Mouse (Mus musculus) ES-Bruce4 (cell line): ENCODE results near the gene Mettl7a1. TPM values are rescaled to one million over a fixed set of nuclear protein-coding genes. Genes with fewer than 3 reads are reported as not detected.
"Not testable (repeated sequence)": the region's sequence is repeated elsewhere in the genome, so short reads cannot be mapped to it uniquely, and the experiment has no call there.

Experiments
- H3K27ac ChIP-seq: 2 replicates; pipeline ENCODE4 v1.5.1; 2012; ENCODE audit warnings: low read length, inconsistent platforms; ENCODE audit not compliant: insufficient read depth
- H3K27me3 ChIP-seq: 2 replicates; pipeline ENCODE4 v1.6.1; 2012; ENCODE audit warnings: mild to moderate bottlenecking, low read length, inconsistent platforms; ENCODE audit not compliant: control insufficient read depth, poor library complexity, insufficient read depth, severe bottlenecking
- H3K36me3 ChIP-seq: 2 replicates; pipeline ENCODE4 v1.6.1; 2012; ENCODE audit warnings: inconsistent platforms, mild to moderate bottlenecking, low read length, moderate library complexity; ENCODE audit not compliant: control insufficient read depth, poor library complexity, insufficient read depth, severe bottlenecking
- H3K4me1 ChIP-seq: one replicate; pipeline ENCODE4 v1.8.1; 2011; ENCODE audit warnings: low read length; ENCODE audit not compliant: control insufficient read depth, insufficient read depth
- H3K4me3 ChIP-seq: 2 replicates; pipeline ENCODE4 v1.5.1; 2011; ENCODE audit warnings: low read depth, mild to moderate bottlenecking, low read length
- H3K9ac ChIP-seq: 2 replicates; pipeline ENCODE4 v1.6.1; 2012; ENCODE audit warnings: low read depth, mild to moderate bottlenecking, inconsistent platforms; ENCODE audit not compliant: poor library complexity, severe bottlenecking
- H3K9me3 ChIP-seq: replicated peaks from 2 replicates; pipeline ENCODE4 v1.6.1; 2012; ENCODE audit warnings: mild to moderate bottlenecking, low read length, inconsistent platforms; ENCODE audit not compliant: control insufficient read depth, poor library complexity, insufficient read depth, severe bottlenecking
- CTCF ChIP-seq: IDR thresholded peaks from one replicate; pipeline ENCODE4 v1.8.1; 2011; ENCODE audit warnings: low read depth, low read length
- EP300 ChIP-seq: IDR thresholded peaks from 2 replicates; pipeline ENCODE4 v1.6.1; 2011; ENCODE audit warnings: low read depth, low read length; ENCODE audit not compliant: insufficient read depth
- POLR2A ChIP-seq: IDR thresholded peaks from one replicate; pipeline ENCODE4 v1.8.1; 2011; ENCODE audit warnings: low read length; ENCODE audit not compliant: insufficient read depth
- polyA plus RNA-seq: library from polyadenylated mRNA; stranded (reverse); fragments of >200 nt; gene quantifications from 2 replicates; pipeline ENCODE4 v1.2.4, GENCODE M21; 2011; ENCODE audit warnings: low read depth; ENCODE audit not compliant: missing spikeins, insufficient read depth, insufficient read length

Mettl7a1 gene
- polyA plus RNA-seq, 1 experiment, result 9.7 TPM

GRCm38 (mm10) chr15:100273791-100274308, 30.1 kb upstream of the Mettl7a1 start:
- peak overlapping the region; percentile 80 for H3K27ac ChIP-seq
- not testable (repeated sequence) for H3K4me3 ChIP-seq, H3K9me3 ChIP-seq, H3K9ac ChIP-seq, H3K4me1 ChIP-seq, H3K27me3 ChIP-seq, H3K36me3 ChIP-seq
- peak; percentile 94 for TF ChIP-seq EP300

DNA sequence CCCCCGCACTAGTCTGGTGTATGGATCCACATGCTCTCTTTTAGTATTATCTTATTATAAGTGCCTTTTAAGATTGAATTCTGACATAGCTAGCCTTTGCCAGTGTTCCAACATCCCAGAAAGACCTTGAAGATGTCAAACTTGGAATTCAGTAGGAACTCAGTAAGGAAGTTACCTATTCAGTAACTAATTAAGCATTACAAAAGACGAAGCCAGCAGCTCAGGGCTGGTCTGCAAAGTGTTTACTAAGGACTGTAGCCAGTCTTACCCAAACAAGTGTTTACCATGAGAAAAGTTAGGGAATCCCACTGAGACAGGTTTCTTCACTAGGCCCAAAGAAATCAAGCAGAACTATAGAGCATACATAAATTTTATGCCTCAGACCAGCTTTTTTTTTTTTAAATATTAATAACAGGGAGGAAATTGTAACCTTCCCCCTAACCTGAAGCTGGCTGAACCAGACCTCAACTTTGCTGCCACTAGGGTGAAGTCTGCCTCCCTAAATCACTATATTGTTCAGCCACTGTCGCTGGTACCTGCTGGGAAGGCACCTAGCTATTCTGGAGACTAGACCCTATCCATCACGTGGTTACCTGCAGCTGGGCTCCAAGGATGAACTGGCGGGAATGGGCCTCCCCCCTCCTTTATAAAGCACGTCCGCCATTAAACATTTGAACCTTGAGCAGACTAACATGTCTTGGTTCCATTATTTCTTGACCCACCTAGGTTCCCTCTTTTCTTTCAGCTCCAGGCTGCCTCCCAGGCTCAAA, 29.0 kb upstream of the Mettl7a1 start:
- Histone ChIP-seq H3K9ac (no peak overlapping the region), H3K27me3 (no peaks in the 10 kb centered on the region), H3K9me3 (no peaks in the 10 kb centered on the region; the same call in 1 of the 2 replicates), H3K36me3 (no peaks in the 10 kb centered on the region), H3K4me1 (peaks cover 2% of the 10 kb centered on the region), H3K4me3 (no peak overlapping the region), H3K27ac (peak overlapping the region; percentile 98)
- TF ChIP-seq CTCF (no peak), EP300 (peak; percentile 90)

DNA sequence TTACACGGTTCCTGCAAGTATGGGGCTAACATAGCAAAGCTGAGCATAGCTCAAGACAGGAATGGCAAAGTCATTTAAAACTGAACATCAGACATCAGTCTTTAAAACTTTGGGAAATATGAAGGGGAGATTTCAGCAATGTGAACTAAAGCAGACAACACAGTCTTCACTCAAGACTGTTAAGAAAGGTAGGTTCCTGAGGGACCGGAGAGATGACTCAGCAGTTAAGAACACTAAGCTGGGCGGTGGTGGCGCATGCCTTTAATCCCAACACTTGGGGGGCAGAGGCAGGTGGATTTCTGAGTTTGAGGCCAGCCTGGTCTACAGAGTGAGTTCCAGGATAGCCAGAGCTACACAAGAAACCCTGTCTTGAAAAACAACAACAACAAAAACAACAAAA, 27.5 kb upstream of the Mettl7a1 start:
- no peak for TF ChIP-seq POLR2A
- TF ChIP-seq CTCF, result no peak
- no peak for TF ChIP-seq EP300
- Histone ChIP-seq H3K27me3 (no peaks in the 10 kb centered on the region), H3K9me3 (no peaks in the 10 kb centered on the region; the same call in 1 of the 2 replicates), H3K4me3 (no peak overlapping the region), H3K36me3 (no peaks in the 10 kb centered on the region), H3K9ac (peak overlapping the region; percentile 28; the same call in 1 of the 2 replicates), H3K4me1 (peaks cover 2% of the 10 kb centered on the region), H3K27ac (peak overlapping the region; percentile 98)

DNA sequence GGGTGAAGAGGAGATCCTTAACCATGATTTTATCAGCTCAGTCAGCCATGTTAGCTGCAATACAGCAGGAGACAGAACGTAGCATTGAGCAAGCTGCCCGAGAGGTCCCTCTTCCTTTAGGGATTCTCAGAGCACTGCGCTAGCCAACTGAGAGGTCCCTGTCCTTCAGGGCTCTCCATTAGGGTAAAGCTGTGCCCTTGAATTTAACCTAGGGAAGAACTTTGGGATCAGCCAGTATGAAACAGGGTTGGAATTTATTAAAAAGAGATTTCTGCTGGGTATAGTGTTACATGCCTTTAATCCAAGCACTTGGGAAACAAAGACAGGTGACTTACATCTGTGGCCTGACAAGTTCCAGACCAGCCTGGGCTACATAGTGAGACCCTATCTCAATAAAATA, 26.4 kb upstream of the Mettl7a1 start:
- H3K27me3 ChIP-seq, result no peaks in the 10 kb centered on the region
- H3K4me3 ChIP-seq, result no peak overlapping the region
- TF ChIP-seq EP300, result no peak
- TF ChIP-seq CTCF, result no peak
- TF ChIP-seq POLR2A, result no peak
- H3K27ac ChIP-seq, result peak overlapping the region; percentile 76; the same call in 1 of the 2 replicates
- peaks cover 2% of the 10 kb centered on the region for H3K4me1 ChIP-seq
- H3K9me3 ChIP-seq, result no peaks in the 10 kb centered on the region; the same call in 1 of the 2 replicates
- peak overlapping the region; percentile 51; the same call in 1 of the 2 replicates for H3K9ac ChIP-seq
- no peaks in the 10 kb centered on the region for H3K36me3 ChIP-seq

DNA sequence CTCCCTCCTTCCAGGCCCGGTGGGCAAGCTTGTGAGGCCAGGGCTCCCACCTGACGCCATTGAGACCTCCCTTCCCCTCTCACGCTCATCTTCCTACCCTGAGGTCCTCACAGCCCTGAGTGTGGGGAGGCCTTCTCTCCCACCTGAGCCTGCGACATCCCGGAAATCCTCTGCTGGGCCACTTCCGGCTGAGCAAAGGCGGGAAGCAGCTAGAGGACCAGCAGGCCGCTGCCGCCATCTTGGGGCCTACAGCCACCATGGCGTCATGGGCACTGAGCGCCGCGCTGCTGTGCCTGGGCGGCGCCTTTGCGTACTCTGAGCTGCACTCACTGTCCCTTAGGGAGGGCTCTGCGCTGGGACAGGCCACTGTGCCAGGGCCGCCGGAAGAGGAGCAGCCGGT, 23.3 kb upstream of the Mettl7a1 start, which contains the start of gene Tmprss12:
Gene Tmprss12, plus strand, starts transcription at position 212 of the 400 bp plus-strand sequence.
- Histone ChIP-seq H3K9ac (peak within 1 kb of the TSS; percentile 54), H3K4me3 (peak within 1 kb of the TSS; percentile 54), H3K36me3 (no peaks in the 10 kb centered on the region), H3K4me1 (peaks cover 2% of the 10 kb centered on the region), H3K27ac (peak within 1 kb of the TSS; percentile 82), H3K9me3 (no peaks in the 10 kb centered on the region; the same call in 1 of the 2 replicates), H3K27me3 (no peaks in the 10 kb centered on the region)
- no peak for TF ChIP-seq CTCF
- TF ChIP-seq EP300, result no peak
- no peak for TF ChIP-seq POLR2A

- Histone ChIP-seq H3K4me1 (no peaks in the 10 kb centered on the region), H3K36me3 (no peaks in the 10 kb centered on the region), H3K4me3 (no peak overlapping the region), H3K9ac (no peak overlapping the region), H3K9me3 (no peaks in the 10 kb centered on the region), H3K27me3 (no peaks in the 10 kb centered on the region), H3K27ac (no peak overlapping the region)
- no peak for TF ChIP-seq CTCF
These were observed 15.0 kb upstream of the Mettl7a1 start for GRCm38 (mm10) chr15:100288980-100289379.
